Mouse (Mus musculus) erythroblast, embryonic 14.5 days (primary cell): Measurements from ENCODE around the gene Hist1h4h.

ENCODE experiments used
- GATA1 ChIP-seq: IDR thresholded peaks from 2 replicates; pipeline ENCODE4 v1.6.1; 2012; ENCODE audit warnings: low read length, inconsistent platforms, mixed read lengths
- TAL1 ChIP-seq: IDR thresholded peaks from 3 replicates; pipeline ENCODE4 v1.6.1; 2012; ENCODE audit warnings: low read length, inconsistent platforms, mixed read lengths

GRCm38 (mm10) chr13:23501511-23501910 is 29.3 kb upstream of the Hist1h4h start:
- no peak for TF ChIP-seq GATA1
- TF ChIP-seq TAL1, result no peak
